Mouse (Mus musculus): Measurements from ENCODE around the gene Crygf.
"Not testable (repeated sequence)": the region's sequence is repeated elsewhere in the genome, so short reads cannot be mapped to it uniquely, and the experiment has no call there.

The Crygf gene

DNA sequence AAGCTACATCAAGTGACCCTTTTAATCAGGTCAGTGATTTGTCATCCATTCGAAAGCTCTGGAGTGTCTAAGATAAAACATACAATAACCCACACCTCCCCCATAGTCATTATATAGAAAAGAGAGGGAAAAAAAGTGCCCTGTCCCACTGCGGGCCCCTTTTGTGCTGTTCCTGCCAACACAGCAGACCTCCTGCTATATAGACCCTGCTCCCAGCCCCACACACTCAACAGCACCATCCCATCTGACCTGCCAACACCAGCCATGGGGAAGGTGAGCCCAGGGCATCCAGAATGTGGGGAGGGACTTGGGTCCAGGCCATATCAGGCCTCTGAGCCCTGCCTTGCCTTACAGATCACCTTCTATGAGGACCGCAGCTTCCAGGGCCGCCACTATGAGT, at the start of gene Crygf:
Gene Crygf (plus strand): TSS at position 227 of the 400 bp plus-strand sequence.
- in situ Hi-C loops (cut with MboI, MseI): no loop called here

DNA sequence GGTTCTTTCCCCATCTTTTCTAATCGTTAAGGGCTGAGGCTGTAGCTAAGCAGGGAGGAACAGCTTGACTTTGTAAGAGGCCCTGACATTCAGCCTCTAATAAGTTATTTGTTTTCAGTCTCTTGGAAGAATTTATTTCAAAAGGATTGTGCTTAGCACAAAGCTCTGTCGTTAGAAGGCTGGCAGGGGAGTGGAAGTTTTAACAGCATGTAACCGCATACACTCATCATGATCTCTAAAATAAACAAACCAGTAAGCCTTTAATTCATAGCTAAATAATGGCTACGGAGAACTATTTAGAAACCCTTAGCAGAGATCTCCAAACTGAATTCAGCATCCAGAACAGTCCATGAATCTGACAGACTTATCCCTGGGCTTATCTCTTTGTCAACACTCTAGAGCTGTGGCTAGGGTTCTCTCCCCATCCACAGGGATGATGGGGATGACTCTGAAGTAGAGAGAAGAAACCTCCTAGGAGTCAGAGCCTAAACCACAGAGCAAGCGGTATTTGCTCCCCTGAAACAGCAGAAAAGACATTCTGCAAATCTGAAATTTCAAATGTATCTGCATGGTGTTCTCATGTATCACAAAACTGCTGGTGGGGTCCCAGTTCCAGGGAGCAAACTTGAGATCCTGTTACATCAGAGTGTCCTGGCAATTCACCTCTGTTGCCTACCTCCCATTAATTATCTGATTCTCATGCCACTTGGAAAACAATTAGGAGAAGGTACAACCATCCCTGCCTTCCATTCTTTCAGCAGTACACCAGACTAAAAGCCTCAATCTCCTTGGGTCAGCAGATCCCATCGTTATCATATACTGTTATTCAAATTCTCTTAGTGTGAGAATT, 734 bp upstream of the Crygf start:
- in situ Hi-C loops (cut with MboI, MseI): no loop called here

DNA sequence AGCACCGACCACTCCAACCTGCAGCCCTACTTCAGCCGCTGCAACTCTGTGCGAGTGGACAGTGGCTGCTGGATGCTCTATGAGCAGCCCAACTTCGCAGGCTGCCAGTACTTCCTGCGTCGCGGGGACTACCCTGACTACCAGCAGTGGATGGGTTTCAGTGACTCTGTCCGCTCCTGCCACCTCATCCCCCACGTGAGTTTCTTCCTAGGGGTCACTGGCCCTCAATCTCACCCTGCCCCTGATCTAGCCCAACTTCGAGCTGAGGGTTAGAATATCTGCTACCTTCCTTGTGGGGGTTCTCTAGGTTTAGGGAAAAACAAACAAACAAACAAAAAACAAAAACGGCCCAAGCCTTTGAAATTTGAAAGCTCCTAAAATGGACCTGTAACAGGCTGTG, 376 bp downstream of the Crygf start:
- in situ Hi-C loops (cut with MboI, MseI): not testable (repeated sequence)

DNA sequence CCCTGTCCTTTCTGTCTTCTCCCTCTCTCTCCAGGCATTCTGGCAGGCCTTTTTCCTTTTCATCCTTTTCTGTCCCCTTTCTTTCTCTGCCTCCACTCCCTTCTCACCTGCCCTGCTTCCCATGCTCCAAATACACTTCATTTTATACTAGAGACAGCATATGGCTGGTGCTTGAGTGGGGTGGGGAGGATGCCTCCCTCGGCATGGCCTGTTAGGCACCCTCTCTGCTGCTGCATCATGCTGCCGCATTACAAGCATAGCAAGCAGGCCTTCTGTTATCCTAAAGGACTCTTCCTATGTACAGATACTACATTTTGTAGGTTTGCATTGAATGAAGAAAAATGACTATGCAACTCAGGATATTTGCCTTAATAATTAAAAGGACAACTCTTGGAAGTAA, 3.7 kb downstream of the Crygf start:
- in situ Hi-C loops (cut with MboI, MseI): no loop called here

DNA sequence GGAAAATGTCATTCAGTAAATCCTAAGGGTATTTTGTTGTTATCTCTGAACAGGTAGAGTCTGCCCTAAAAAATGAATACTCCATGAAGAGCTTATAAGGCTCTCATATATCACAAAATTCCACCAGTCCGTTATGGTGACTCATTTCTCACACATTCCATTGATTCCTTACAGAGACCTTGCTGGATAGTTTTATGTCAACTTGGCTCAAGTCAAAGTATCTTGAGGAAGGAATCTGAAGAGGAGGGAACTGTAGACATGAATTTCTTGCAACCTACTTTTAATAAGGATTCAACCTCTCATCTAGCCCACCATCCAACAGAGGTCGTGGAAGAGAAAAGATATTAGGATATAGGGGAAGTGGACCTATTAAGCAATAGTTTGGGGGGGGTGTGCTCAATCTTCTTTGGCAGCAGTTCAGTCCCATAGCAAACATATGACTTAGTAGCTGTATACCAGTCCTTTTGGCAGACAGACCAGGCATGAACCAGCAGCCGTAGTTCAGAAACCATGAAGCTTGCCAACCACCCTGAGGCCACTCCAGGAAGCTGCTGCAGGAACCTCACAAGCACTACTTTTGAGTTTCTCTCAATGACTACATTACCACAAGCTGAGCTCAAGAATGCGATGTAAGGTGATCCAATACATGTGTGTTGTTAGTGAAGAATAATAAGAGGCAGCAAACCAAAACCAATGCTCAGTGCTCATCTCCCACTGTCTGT, 5.9 kb downstream of the Crygf start:
- in situ Hi-C loops (cut with MboI, MseI): no loop called here

All from T-helper 1 cell (primary cell).